ENCODE assay signal across 8 mouse cellular contexts in the genomic region with DNA sequence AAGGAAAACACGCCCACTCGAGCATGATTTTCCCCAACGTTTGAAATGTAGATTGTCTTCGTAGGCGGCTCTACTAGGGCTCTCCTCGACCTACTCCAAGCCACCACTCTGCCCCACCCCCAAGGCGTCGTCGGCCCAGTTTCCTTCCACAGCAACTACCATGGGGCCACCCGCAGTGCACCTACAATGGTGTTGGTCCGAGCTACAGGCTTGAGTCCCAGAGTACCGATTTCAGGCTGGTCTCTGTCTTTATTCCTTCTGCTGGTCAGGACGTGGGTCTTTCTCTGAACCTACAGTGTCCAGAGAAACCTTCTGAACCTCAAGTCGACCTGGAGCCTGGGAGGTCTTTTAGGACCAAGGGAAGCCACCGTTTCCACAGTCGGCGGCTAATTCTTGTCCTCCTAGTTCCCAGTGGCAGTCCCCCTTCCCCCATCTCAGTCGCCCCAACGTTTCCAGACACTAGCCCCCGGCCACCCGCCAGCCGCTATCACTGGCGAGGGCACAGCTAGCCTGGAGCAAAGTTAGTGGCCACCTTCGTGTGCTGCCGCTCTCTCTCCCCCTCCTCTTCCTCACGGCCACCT. TPM values are rescaled to one million over a fixed set of nuclear protein-coding genes. Genes with fewer than 3 reads are reported as not detected.
DNase-seq lines count a peak whose midpoint lies in the region; ATAC-seq and TF ChIP-seq lines count a peak whose summit lies in the region.

No protein-coding gene starts in this region.

- no peak for ATAC-seq in embryonic facial prominence, embryonic 12.5 days (ENCODE audit: insufficient number of reproducible peaks, insufficient read depth, low FRiP score, low TSS enrichment)
- peak; percentile 45; the same call in 1 of the 2 replicates for ATAC-seq in intestine, embryonic 16.5 days
- ATAC-seq in CD4-positive, CD25-positive, alpha-beta regulatory T cell, adult 4 months = no peak

- in situ Hi-C loops in ES-E14 (cut with MboI; ENCODE audit: low sequenced_read_pairs in 2 of 2, unreplicated experiment in 2 of 2) = no loop called here

- peak overlapping the region; percentile 78 to 84 for H3K4me3 ChIP-seq in ES-E14 (ENCODE audit: insufficient read depth in 1 of 2, low read depth in 1 of 2, low read length in 2 of 2, poor library complexity in 1 of 2, severe bottlenecking in 1 of 2)
- H3K4me3 ChIP-seq in embryonic facial prominence, embryonic 12.5 days = peak overlapping the region; percentile 59
- H3K4me3 ChIP-seq in intestine, embryonic 16.5 days (ENCODE audit: low read length) = peak overlapping the region; percentile 55

- peaks cover 45% of the 10 kb centered on the region for H3K27me3 ChIP-seq in embryonic facial prominence, embryonic 12.5 days
- peaks cover 33% of the 10 kb centered on the region for H3K27me3 ChIP-seq in intestine, embryonic 16.5 days (replicated peaks; ENCODE audit: control insufficient read depth, insufficient read depth, low read length)

- WGBS in embryonic facial prominence, embryonic 12.5 days = under 1% methylated on average over 26 of the region's 26 CpGs
- 4% methylated on average over 26 of the region's 26 CpGs for WGBS in intestine, embryonic 16.5 days

- intact Hi-C loops in heart, postnatal 14 days (cut with DNase I) = no loop called here

- peak; percentile 88 for DNase-seq in heart, adult 11 months
- DNase-seq in heart, postnatal 14 days = no peak
- DNase-seq in ES-E14 (ENCODE audit: low read depth, low spot score) = peak; percentile 66
- peak; percentile 56 for DNase-seq in retina, embryonic 14.5 days (ENCODE audit: low spot score)
- no peak for DNase-seq in spleen, postnatal 36 days (ENCODE audit: low spot score in 2 of 2)

- no peaks in the 10 kb centered on the region for H3K9me3 ChIP-seq in ES-E14 (ENCODE audit: control insufficient read depth, insufficient read depth, low read depth, low read length)
- H3K9me3 ChIP-seq in embryonic facial prominence, embryonic 12.5 days = no peaks in the 10 kb centered on the region
- no peaks in the 10 kb centered on the region for H3K9me3 ChIP-seq in intestine, embryonic 16.5 days (ENCODE audit: control insufficient read depth, low read length)

- no peaks in the 10 kb centered on the region for H3K36me3 ChIP-seq in ES-E14 (ENCODE audit: control insufficient read depth, insufficient read depth, low read length, poor library complexity, severe bottlenecking)
- H3K36me3 ChIP-seq in embryonic facial prominence, embryonic 12.5 days = no peaks in the 10 kb centered on the region
- H3K36me3 ChIP-seq in intestine, embryonic 16.5 days (ENCODE audit: control insufficient read depth, insufficient read depth, low read length) = no peaks in the 10 kb centered on the region

- H3K27ac ChIP-seq in ES-E14 (ENCODE audit: insufficient read depth, low read depth, low read length, poor library complexity, severe bottlenecking) = no peak overlapping the region
- H3K27ac ChIP-seq in embryonic facial prominence, embryonic 12.5 days = no peak overlapping the region
- H3K27ac ChIP-seq in intestine, embryonic 16.5 days (ENCODE audit: low read length) = no peak overlapping the region

- H3K9ac ChIP-seq in ES-E14 (ENCODE audit: insufficient read depth, low read depth, low read length, poor library complexity, severe bottlenecking) = peak overlapping the region; percentile 70
- H3K9ac ChIP-seq in embryonic facial prominence, embryonic 12.5 days = peak overlapping the region; percentile 49; the same call in 1 of the 2 replicates
- H3K9ac ChIP-seq in intestine, embryonic 16.5 days (ENCODE audit: low read depth, low read length) = peak overlapping the region; percentile 57; the same call in 1 of the 2 replicates

- H3K4me2 ChIP-seq in embryonic facial prominence, embryonic 12.5 days (replicated peaks) = peak overlapping the region; percentile 99
- H3K4me2 ChIP-seq in intestine, embryonic 16.5 days (ENCODE audit: low read depth, low read length) = peak overlapping the region; percentile 82

- H3K4me1 ChIP-seq in ES-E14 (ENCODE audit: control insufficient read depth in 2 of 2, insufficient read depth in 2 of 2, low read length in 2 of 2, poor library complexity in 1 of 2) = peaks cover 0 to 7% of the 10 kb centered on the region in 2 experiments; a peak in 2 of 4 replicates
- H3K4me1 ChIP-seq in embryonic facial prominence, embryonic 12.5 days = 0 out of 2 replicates have a peak, but pooled peaks cover 4% of the 10 kb centered on the region
- peaks cover 4% of the 10 kb centered on the region for H3K4me1 ChIP-seq in intestine, embryonic 16.5 days (ENCODE audit: control insufficient read depth, insufficient read depth, low read length)

TF ChIP-seq in ES-E14, 5 proteins besides CTCF, POLR2A, EP300 and RAD21:
- TF ChIP-seq HCFC1 (IDR thresholded peaks at IDR 0.05; ENCODE audit: borderline replicate concordance, insufficient read depth, low read length) = peak; percentile 8; the same call in 1 of the 2 replicates
- TF ChIP-seq ZC3H11A (IDR thresholded peaks at IDR 0.05; ENCODE audit: borderline replicate concordance, low read depth, low read length) = no peak

RNA-seq across cellular contexts. Expression of gene C530025M09Rik, which starts 1.0 kb away (rescaled TPM):
- not detected for total RNA-seq in heart, postnatal 14 days (2021)
- not detected in 2 replicates for total RNA-seq in ES-E14 (2012; rRNA removed)
- polyA plus RNA-seq in embryonic facial prominence, embryonic 12.5 days (2016; fragmentation: Nextera tagmentation; extraction: Ambion mirVana) = 0.52 and 0.81 TPM in 2 replicates
- not detected in 2 replicates for polyA plus RNA-seq in intestine, embryonic 16.5 days (2015; fragmentation: Nextera tagmentation; extraction: Ambion mirVana)
- polyA plus RNA-seq in CD4-positive, CD25-positive, alpha-beta regulatory T cell, adult 4 months (2017; shearing (Covaris generic)) = not detected

RNA-seq across cellular contexts. Expression of gene Syndig1, which starts 1.0 kb away (rescaled TPM):
- total RNA-seq in heart, postnatal 14 days (2021) = under 1 TPM; 0.12 to 0.15 TPM
- total RNA-seq in ES-E14 (2012; rRNA removed) = 3.3 and 3.7 TPM in 2 replicates
- polyA plus RNA-seq in embryonic facial prominence, embryonic 12.5 days (2016; fragmentation: Nextera tagmentation; extraction: Ambion mirVana) = 7.9 and 8.3 TPM in 2 replicates
- polyA plus RNA-seq in intestine, embryonic 16.5 days (2015; fragmentation: Nextera tagmentation; extraction: Ambion mirVana) = 7.5 and 8.8 TPM in 2 replicates
- polyA plus RNA-seq in CD4-positive, CD25-positive, alpha-beta regulatory T cell, adult 4 months (2017; shearing (Covaris generic)) = not detected

Comparison
In these comparisons a context has a peak if more than half of its experiments do, and no peak if none do; other contexts are left out.
1. DNase-seq: peak in heart, adult 11 months (single experiment), ES-E14 (single experiment) and retina, embryonic 14.5 days (single experiment); none in heart, postnatal 14 days (0 of 2) and spleen, postnatal 36 days (0 of 2).
2. Peak in every context shown above with its lines, with median percentiles within 50 percentile points of each other: H3K4me3 ChIP-seq and H3K9ac ChIP-seq.